Mouse (Mus musculus): ENCODE measurements around the gene Sox6.
"Not testable (repeated sequence)": the region's sequence is repeated elsewhere in the genome, so short reads cannot be mapped to it uniquely, and the experiment has no call there.

The Sox6 gene

GRCm38 (mm10) chr7:115630287-115630686 lies 408.3 kb downstream of the Sox6 start:
- no peak for DNase-seq

GRCm38 (mm10) chr7:115628766-115629165 lies 409.8 kb downstream of the Sox6 start:
- DNase-seq, result no peak

GRCm38 (mm10) chr7:115625956-115626355 lies 412.6 kb downstream of the Sox6 start:
- no peak for DNase-seq

GRCm38 (mm10) chr7:115624907-115625552 lies 413.6 kb downstream of the Sox6 start:
- no peak for DNase-seq

GRCm38 (mm10) chr7:115624451-115624850 lies 414.1 kb downstream of the Sox6 start:
- no peak for DNase-seq

GRCm38 (mm10) chr7:115615697-115616237 lies 422.8 kb downstream of the Sox6 start:
- no peak for DNase-seq

GRCm38 (mm10) chr7:115607485-115607884 lies 431.1 kb downstream of the Sox6 start:
- DNase-seq, result no peak

GRCm38 (mm10) chr7:115606125-115606524 lies 432.5 kb downstream of the Sox6 start:
- DNase-seq, result not testable (repeated sequence)

GRCm38 (mm10) chr7:115604883-115605282 lies 433.7 kb downstream of the Sox6 start:
- DNase-seq, result no peak

- DNase-seq, result no peak
Observed at GRCm38 (mm10) chr7:115597376-115597775, 441.2 kb downstream of the Sox6 start.

- no peak for DNase-seq
Observed at GRCm38 (mm10) chr7:115580461-115580860, 458.1 kb downstream of the Sox6 start.

- no peak for DNase-seq
Observed at GRCm38 (mm10) chr7:115579826-115580225, 458.8 kb downstream of the Sox6 start.

GRCm38 (mm10) chr7:115576387-115576786 lies 462.2 kb downstream of the Sox6 start:
- DNase-seq, result no peak

- DNase-seq, result no peak
Observed at GRCm38 (mm10) chr7:115574834-115575233, 463.8 kb downstream of the Sox6 start.

- DNase-seq, result peak in 1 of 2 experiments; percentile 13
Observed at GRCm38 (mm10) chr7:115568821-115569240, 469.8 kb downstream of the Sox6 start.

GRCm38 (mm10) chr7:115568301-115568700 lies 470.3 kb downstream of the Sox6 start:
- DNase-seq, result no peak

- no peak for DNase-seq
Observed at GRCm38 (mm10) chr7:115566818-115567217, 471.8 kb downstream of the Sox6 start.

GRCm38 (mm10) chr7:115565060-115565426 lies 473.6 kb downstream of the Sox6 start:
- DNase-seq, result no peak

- no peak for DNase-seq
Observed at GRCm38 (mm10) chr7:115564359-115565059, 474.1 kb downstream of the Sox6 start.

- no peak for DNase-seq
Observed at GRCm38 (mm10) chr7:115556677-115557076, 481.9 kb downstream of the Sox6 start.

- no peak for DNase-seq
Observed at GRCm38 (mm10) chr7:115550197-115550804, 488.3 kb downstream of the Sox6 start.

GRCm38 (mm10) chr7:115549670-115550069 lies 488.9 kb downstream of the Sox6 start:
- DNase-seq, result no peak

GRCm38 (mm10) chr7:115545585-115546374 lies 492.8 kb downstream of the Sox6 start:
- no peak for DNase-seq

Measured in cerebellum, postnatal 25 days (tissue).